Mouse (Mus musculus): ENCODE data around the gene BC049352. TPM values are rescaled to one million over a fixed set of nuclear protein-coding genes. Genes with fewer than 3 reads are reported as not detected.
A peak's percentile ranks its signal among the peaks of the same experiment; 100 is the strongest.

Gene BC049352
- polyA plus RNA-seq, 1 experiment from 2014 or later: 0.43 TPM

DNA sequence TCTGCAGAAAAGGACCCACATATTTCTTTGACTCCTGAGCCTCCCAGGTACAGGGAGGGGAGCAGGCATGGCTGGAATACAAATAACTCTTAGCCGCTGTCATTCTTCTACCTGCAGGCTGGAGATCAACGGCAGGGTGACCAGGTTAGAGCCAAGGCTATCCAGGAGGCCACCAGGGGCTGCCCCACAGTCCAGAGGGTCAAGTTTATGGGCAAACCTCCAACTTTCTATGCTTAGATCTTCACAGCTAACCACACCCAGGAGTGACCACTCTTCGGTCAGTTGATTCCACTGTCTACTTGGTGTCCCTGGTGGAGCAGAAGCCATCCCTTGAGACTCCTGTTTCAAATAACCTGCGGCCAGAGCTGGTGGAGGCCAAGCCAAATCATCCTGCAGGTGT, 73.6 kb downstream of the BC049352 start:
- ATAC-seq: no peak
- Histone ChIP-seq H3K4me1 (replicated peaks) (no peaks in the 10 kb centered on the region), H3K36me3 (no peaks in the 10 kb centered on the region), H3K4me2 (replicated peaks) (no peak overlapping the region), H3K27me3 (replicated peaks) (no peaks in the 10 kb centered on the region), H3K27ac (no peak overlapping the region), H3K9ac (no peak overlapping the region), H3K9me3 (no peaks in the 10 kb centered on the region), H3K4me3 (replicated peaks) (no peak overlapping the region)
- 92% methylated on average over 4 of the region's 4 CpGs for WGBS

DNA sequence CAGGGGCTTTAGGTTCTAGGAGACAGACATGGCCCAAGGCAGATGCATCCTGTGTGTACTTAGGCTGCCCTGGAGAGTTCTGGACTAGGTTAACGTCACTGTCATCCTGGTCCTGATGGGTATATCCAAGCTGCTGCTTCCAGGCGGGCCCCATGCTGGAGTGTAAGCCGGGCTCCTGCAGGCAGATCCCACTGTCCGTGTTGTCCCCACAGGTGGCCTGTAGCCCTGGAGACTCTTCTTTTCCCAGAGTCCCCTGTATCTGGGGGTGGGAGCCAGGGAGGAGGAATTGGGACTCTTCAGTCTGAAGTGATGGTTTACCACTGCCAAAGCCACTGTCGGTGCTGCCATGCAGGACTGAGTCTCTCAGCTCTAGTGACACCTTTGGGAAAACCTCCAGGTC, 74.2 kb downstream of the BC049352 start:
- ATAC-seq: no peak
- Histone ChIP-seq H3K4me1 (replicated peaks) (no peaks in the 10 kb centered on the region), H3K36me3 (no peaks in the 10 kb centered on the region), H3K4me3 (replicated peaks) (no peak overlapping the region), H3K9me3 (no peaks in the 10 kb centered on the region), H3K9ac (no peak overlapping the region), H3K4me2 (replicated peaks) (no peak overlapping the region), H3K27me3 (replicated peaks) (no peaks in the 10 kb centered on the region), H3K27ac (no peak overlapping the region)
- 86% methylated on average over 5 of the region's 5 CpGs for WGBS

GRCm38 (mm10) chr9:45259065-45259464, 77.3 kb downstream of the BC049352 start:
- 85% methylated on average over 13 of the region's 13 CpGs for WGBS
- no peak for ATAC-seq
- H3K9ac ChIP-seq: no peak overlapping the region
- H3K4me2 ChIP-seq (replicated peaks): no peak overlapping the region
- H3K27ac ChIP-seq: no peak overlapping the region
- H3K36me3 ChIP-seq: no peaks in the 10 kb centered on the region
- no peak overlapping the region for H3K4me3 ChIP-seq (replicated peaks)
- no peaks in the 10 kb centered on the region for H3K4me1 ChIP-seq (replicated peaks)
- H3K9me3 ChIP-seq: no peaks in the 10 kb centered on the region
- H3K27me3 ChIP-seq (replicated peaks): no peaks in the 10 kb centered on the region

- H3K4me2 ChIP-seq (replicated peaks): no peak overlapping the region
- 53% methylated on average over 4 of the region's 4 CpGs for WGBS
- H3K9me3 ChIP-seq: no peaks in the 10 kb centered on the region
- H3K9ac ChIP-seq: no peak overlapping the region
- no peaks in the 10 kb centered on the region for H3K4me1 ChIP-seq (replicated peaks)
- no peaks in the 10 kb centered on the region for H3K27me3 ChIP-seq (replicated peaks)
- no peak overlapping the region for H3K4me3 ChIP-seq (replicated peaks)
- no peak for ATAC-seq
- no peaks in the 10 kb centered on the region for H3K36me3 ChIP-seq
- H3K27ac ChIP-seq: no peak overlapping the region
Measured at GRCm38 (mm10) chr9:45261466-45261865, 79.7 kb downstream of the BC049352 start.

DNA sequence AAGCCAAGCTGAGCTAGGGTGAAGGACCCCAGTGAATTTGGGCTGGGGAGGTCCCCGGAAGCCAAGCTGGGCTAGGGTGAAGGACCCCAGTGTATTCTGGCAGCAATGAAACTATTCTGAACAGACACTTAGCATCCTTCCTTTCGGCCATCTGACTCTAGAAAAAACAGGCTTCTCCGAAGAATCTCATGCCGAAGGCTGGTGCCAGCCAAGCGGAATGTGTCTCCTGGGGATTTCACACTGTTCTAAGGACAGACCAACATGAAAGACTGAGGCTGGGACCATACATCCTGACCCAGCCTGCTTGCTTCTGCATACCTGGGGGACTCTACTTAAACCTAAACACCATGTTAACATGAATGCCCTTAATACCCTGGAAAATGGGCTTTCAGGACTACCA, 80.1 kb downstream of the BC049352 start:
- no peak for ATAC-seq
- Histone ChIP-seq H3K27me3 (replicated peaks) (no peaks in the 10 kb centered on the region), H3K4me2 (replicated peaks) (no peak overlapping the region), H3K36me3 (no peaks in the 10 kb centered on the region), H3K9me3 (no peaks in the 10 kb centered on the region), H3K9ac (no peak overlapping the region), H3K27ac (no peak overlapping the region), H3K4me3 (replicated peaks) (no peak overlapping the region), H3K4me1 (replicated peaks) (no peaks in the 10 kb centered on the region)
- 81% methylated on average over 5 of the region's 5 CpGs for WGBS

GRCm38 (mm10) chr9:45267099-45267498, 85.3 kb downstream of the BC049352 start:
- no peaks in the 10 kb centered on the region for H3K36me3 ChIP-seq
- no peaks in the 10 kb centered on the region for H3K9me3 ChIP-seq
- H3K4me3 ChIP-seq (replicated peaks): no peak overlapping the region
- H3K27ac ChIP-seq: no peak overlapping the region
- WGBS: 92% methylated on average over 4 of the region's 4 CpGs
- H3K27me3 ChIP-seq (replicated peaks): peaks cover 20% of the 10 kb centered on the region
- peaks cover 6% of the 10 kb centered on the region; the same call in 1 of the 2 replicates for H3K4me1 ChIP-seq (replicated peaks)
- H3K4me2 ChIP-seq (replicated peaks): no peak overlapping the region
- no peak for ATAC-seq
- no peak overlapping the region for H3K9ac ChIP-seq

GRCm38 (mm10) chr9:45268079-45268478, 86.3 kb downstream of the BC049352 start:
- Histone ChIP-seq H3K4me3 (replicated peaks) (no peak overlapping the region), H3K27me3 (replicated peaks) (peaks cover 20% of the 10 kb centered on the region), H3K4me1 (replicated peaks) (peaks cover 6% of the 10 kb centered on the region; the same call in 1 of the 2 replicates), H3K27ac (no peak overlapping the region), H3K9ac (no peak overlapping the region), H3K36me3 (no peaks in the 10 kb centered on the region), H3K9me3 (no peaks in the 10 kb centered on the region), H3K4me2 (replicated peaks) (no peak overlapping the region)
- 64% methylated on average over 4 of the region's 4 CpGs for WGBS
- ATAC-seq: no peak

- peaks cover 6% of the 10 kb centered on the region; the same call in 1 of the 2 replicates for H3K4me1 ChIP-seq (replicated peaks)
- 7% methylated on average over 36 of the region's 36 CpGs for WGBS
- ATAC-seq: peak; percentile 58; the same call in 1 of the 2 replicates
- no peaks in the 10 kb centered on the region for H3K9me3 ChIP-seq
- H3K36me3 ChIP-seq: no peaks in the 10 kb centered on the region
- no peak within 1 kb of the TSS for H3K27ac ChIP-seq
- H3K27me3 ChIP-seq (replicated peaks): peaks cover 20% of the 10 kb centered on the region
- H3K9ac ChIP-seq: peak within 1 kb of the TSS; percentile 40
- peak within 1 kb of the TSS; percentile 33 for H3K4me3 ChIP-seq (replicated peaks)
- peak within 1 kb of the TSS; percentile 78 for H3K4me2 ChIP-seq (replicated peaks)
Measured at GRCm38 (mm10) chr9:45268597-45269325, 87.0 kb downstream of the BC049352 start, which contains the start of gene Il10ra. Gene Il10ra (minus strand): TSS chr9:45269149.

DNA sequence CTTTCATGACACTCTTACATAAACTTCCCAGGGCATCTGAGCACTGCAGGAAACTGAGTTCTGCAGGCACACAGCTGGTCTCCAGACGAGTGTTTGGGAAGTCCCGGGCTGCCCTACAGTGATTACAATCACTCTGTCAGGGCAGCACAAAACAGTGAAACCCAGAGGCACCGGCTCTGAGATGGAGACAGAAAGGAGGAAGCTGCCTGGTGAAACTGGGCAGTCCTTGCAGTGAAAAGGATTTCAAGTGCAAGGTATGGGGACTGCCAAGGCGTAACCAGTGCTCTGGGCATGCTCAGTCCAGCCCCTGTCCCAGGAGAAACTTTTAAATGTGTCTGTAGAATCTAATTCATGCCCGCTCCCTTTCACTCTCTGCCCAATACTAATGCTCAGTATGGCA, 90.4 kb downstream of the BC049352 start:
- Histone ChIP-seq H3K36me3 (no peaks in the 10 kb centered on the region), H3K4me1 (replicated peaks) (peaks cover 6% of the 10 kb centered on the region; the same call in 1 of the 2 replicates), H3K27me3 (replicated peaks) (peaks cover 20% of the 10 kb centered on the region), H3K9ac (no peak overlapping the region), H3K27ac (no peak overlapping the region), H3K4me2 (replicated peaks) (no peak overlapping the region), H3K9me3 (no peaks in the 10 kb centered on the region), H3K4me3 (replicated peaks) (no peak overlapping the region)
- 44% methylated on average over 5 of the region's 5 CpGs for WGBS
- ATAC-seq: no peak

DNA sequence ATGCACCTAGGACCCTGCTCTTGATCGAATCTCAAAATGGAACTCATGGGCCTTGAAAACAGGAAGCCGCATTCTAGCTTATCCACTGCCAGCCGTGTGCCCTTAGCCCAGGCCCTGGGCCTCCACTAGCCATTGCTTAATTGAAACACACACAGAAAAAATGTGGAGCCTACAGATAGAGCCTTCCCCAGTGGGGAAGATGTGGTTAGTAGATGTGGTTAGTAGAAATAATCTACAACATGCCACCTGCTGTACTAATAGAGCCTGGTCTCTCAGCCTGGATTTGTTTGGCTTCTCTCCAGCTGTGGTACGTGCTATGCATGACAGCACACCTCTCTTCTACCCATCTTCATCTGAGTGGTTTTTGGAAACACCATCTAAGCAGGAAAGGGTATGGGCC, 92.4 kb downstream of the BC049352 start:
- H3K36me3 ChIP-seq: no peaks in the 10 kb centered on the region
- 0 out of 2 replicates have a peak, but pooled peaks cover under 1% of the 10 kb centered on the region for H3K4me1 ChIP-seq (replicated peaks)
- 77% methylated on average over 4 of the region's 4 CpGs for WGBS
- H3K27ac ChIP-seq: no peak overlapping the region
- H3K27me3 ChIP-seq (replicated peaks): 0 out of 2 replicates have a peak, but pooled peaks cover 3% of the 10 kb centered on the region
- H3K9ac ChIP-seq: no peak overlapping the region
- no peak for ATAC-seq
- H3K9me3 ChIP-seq: no peaks in the 10 kb centered on the region
- no peak overlapping the region for H3K4me3 ChIP-seq (replicated peaks)
- H3K4me2 ChIP-seq (replicated peaks): no peak overlapping the region

GRCm38 (mm10) chr9:45274635-45275034, 92.8 kb downstream of the BC049352 start:
- Histone ChIP-seq H3K4me2 (replicated peaks) (no peak overlapping the region), H3K4me3 (replicated peaks) (no peak overlapping the region), H3K9me3 (no peaks in the 10 kb centered on the region), H3K9ac (no peak overlapping the region), H3K4me1 (replicated peaks) (no peaks in the 10 kb centered on the region), H3K27me3 (replicated peaks) (0 out of 2 replicates have a peak, but pooled peaks cover 1% of the 10 kb centered on the region), H3K27ac (no peak overlapping the region), H3K36me3 (no peaks in the 10 kb centered on the region)
- no peak for ATAC-seq
- WGBS: 91% methylated on average over 2 of the region's 2 CpGs

- WGBS: 69% methylated on average over 3 of the region's 3 CpGs
- Histone ChIP-seq H3K4me2 (replicated peaks) (no peak overlapping the region), H3K9me3 (peaks cover 2% of the 10 kb centered on the region; the same call in 1 of the 2 replicates), H3K27me3 (replicated peaks) (no peaks in the 10 kb centered on the region), H3K36me3 (no peaks in the 10 kb centered on the region), H3K27ac (no peak overlapping the region), H3K4me1 (replicated peaks) (no peaks in the 10 kb centered on the region), H3K4me3 (replicated peaks) (no peak overlapping the region), H3K9ac (no peak overlapping the region)
- ATAC-seq: no peak
Measured at GRCm38 (mm10) chr9:45280059-45280458, 98.3 kb downstream of the BC049352 start.

GRCm38 (mm10) chr9:45280891-45281290, 99.1 kb downstream of the BC049352 start:
- H3K4me2 ChIP-seq (replicated peaks): no peak overlapping the region
- no peak for ATAC-seq
- 80% methylated on average over 3 of the region's 3 CpGs for WGBS
- H3K27ac ChIP-seq: no peak overlapping the region
- no peaks in the 10 kb centered on the region for H3K4me1 ChIP-seq (replicated peaks)
- no peak overlapping the region for H3K4me3 ChIP-seq (replicated peaks)
- H3K27me3 ChIP-seq (replicated peaks): no peaks in the 10 kb centered on the region
- no peak overlapping the region for H3K9ac ChIP-seq
- H3K9me3 ChIP-seq: peaks cover 3% of the 10 kb centered on the region; the same call in 1 of the 2 replicates
- no peaks in the 10 kb centered on the region for H3K36me3 ChIP-seq
